8 mouse cellular contexts compared by ENCODE assay signal in genomic region chr2:76369821-76370655, GRCm38 (mm10). TPM values are rescaled to one million over a fixed set of nuclear protein-coding genes. Genes with fewer than 3 reads are reported as not detected.
A peak's percentile ranks its signal among the peaks of the same experiment; 100 is the strongest.
DNase-seq lines count a peak whose midpoint lies in the region; ATAC-seq and TF ChIP-seq lines count a peak whose summit lies in the region.

Gene Rbm45 (plus strand): TSS chr2:76369984.

- H3K27me3 ChIP-seq in megakaryocyte, embryonic 14.5 days (replicated peaks), result no peaks in the 10 kb centered on the region

- H3K4me3 ChIP-seq in cortical plate, adult 2 months (ENCODE audit: insufficient read depth, low read length), result peak within 1 kb of the TSS; percentile 92
- peak within 1 kb of the TSS; percentile 98 for H3K4me3 ChIP-seq in megakaryocyte, embryonic 14.5 days (replicated peaks)

- peaks cover 21% of the 10 kb centered on the region for H3K36me3 ChIP-seq in megakaryocyte, embryonic 14.5 days (replicated peaks; ENCODE audit: low read length)

- H3K9me3 ChIP-seq in megakaryocyte, embryonic 14.5 days, result no peaks in the 10 kb centered on the region

- ATAC-seq in activated CD4-positive, CD25-positive, alpha-beta regulatory T cell, adult 4 months, result peak; percentile 83

- no peaks in the 10 kb centered on the region; the same call in 1 of the 2 replicates for H3K4me1 ChIP-seq in cortical plate, adult 2 months (ENCODE audit: control insufficient read depth, insufficient read depth, low read length)
- peaks cover 16% of the 10 kb centered on the region for H3K4me1 ChIP-seq in megakaryocyte, embryonic 14.5 days

- DNase-seq in gastrocnemius, adult 8-10 months (ENCODE audit: low spot score in 2 of 2), result peak; percentile 71
- DNase-seq in hindlimb bud, embryonic 11.5 days (ENCODE audit: extremely low spot score, low read depth, low spot score), result peak; percentile 71
- DNase-seq in left cerebral cortex, adult 8-10 months (ENCODE audit: low spot score in 2 of 2), result peak; percentile 70 to 85
- DNase-seq in right cerebral cortex, postnatal 10 days (ENCODE audit: low spot score in 2 of 2), result peak; percentile 90 to 94
- DNase-seq in urinary bladder, postnatal 25 days (ENCODE audit: low spot score), result peak; percentile 92

- H3K27ac ChIP-seq in cortical plate, adult 2 months (ENCODE audit: insufficient read depth, low read length), result no peak within 1 kb of the TSS

- peak; percentile 75 for TF ChIP-seq CTCF in cortical plate, adult 2 months (IDR thresholded peaks at IDR 0.05; ENCODE audit: extremely low read depth, insufficient read depth, low read length)

- TF ChIP-seq POLR2A in cortical plate, adult 2 months (IDR thresholded peaks at IDR 0.05; ENCODE audit: extremely low read depth, insufficient read depth, low read length), result 0 out of 2 replicates have a peak, but pooled peaks have one; percentile 29

RNA-seq across cellular contexts. Expression of gene Rbm45, which starts in this region (rescaled TPM):
- polyA plus RNA-seq in activated CD4-positive, CD25-positive, alpha-beta regulatory T cell, adult 4 months (2017; shearing (Covaris generic)), result 10 to 100 TPM in 1 of 2 experiments, 1 to 10 TPM in 1; 6.7 to 18.9 TPM
- polyA plus RNA-seq in cortical plate, adult 2 months (2012; rRNA removed), result 24.0 and 26.7 TPM in 2 replicates
- 10 to 100 TPM in 2 of 4 experiments, 1 to 10 TPM in 2; 8.0 to 11.9 (median 10.4) TPM for total RNA-seq in gastrocnemius, adult 8-10 months (2022)
- 10 to 100 TPM; 31.7 to 37.4 (median 35.4) TPM for total RNA-seq in left cerebral cortex, adult 8-10 months (2022)
- 1.2 and 5.3 TPM in 2 replicates for polyA plus RNA-seq in megakaryocyte, embryonic 14.5 days (2012; ENCODE audit: insufficient read depth, low replicate concordance)
